Mouse (Mus musculus): ENCODE results near the gene Dclk2. TPM values are rescaled to one million over a fixed set of nuclear protein-coding genes. Genes with fewer than 3 reads are reported as not detected.

Gene Dclk2
- polyA plus RNA-seq, 1 experiment from 2014 or later, result 14.1 TPM

DNA sequence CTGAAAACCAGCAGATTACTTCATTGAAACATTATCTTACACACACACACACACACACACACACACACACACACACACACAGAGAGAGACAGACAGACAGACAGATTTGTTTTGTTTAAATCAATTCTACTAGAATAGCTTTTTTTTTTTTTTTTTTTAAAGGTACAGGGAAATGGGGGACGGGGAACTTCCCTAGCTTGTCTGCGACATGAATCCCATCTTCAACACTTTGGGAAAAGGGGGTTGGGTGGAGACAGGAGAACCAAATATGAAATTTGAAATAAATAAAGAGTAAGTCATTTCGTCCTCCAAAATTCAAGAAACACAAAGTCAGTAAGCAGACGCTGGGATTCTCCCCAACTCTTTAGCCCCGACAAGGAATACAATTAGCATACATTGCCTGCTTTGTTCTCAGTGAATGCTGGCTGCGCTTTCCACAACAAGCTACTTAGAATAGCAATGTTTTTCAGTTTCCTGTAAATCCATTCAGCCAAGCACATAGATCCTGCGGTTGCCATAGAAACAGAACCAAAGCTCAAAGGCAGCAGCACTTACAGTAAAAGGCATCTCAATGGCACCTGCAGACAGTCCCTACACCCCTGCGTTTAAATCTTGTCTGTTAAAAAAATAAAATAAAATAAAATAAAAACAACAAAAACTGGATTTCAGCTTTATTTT, 75.7 kb downstream of the Dclk2 start:
- Histone ChIP-seq H3K27ac (peak overlapping the region; percentile 17; the same call in 1 of the 2 replicates), H3K4me1 (peaks cover 41% of the 10 kb centered on the region), H3K9ac (no peak overlapping the region), H3K27me3 (no peaks in the 10 kb centered on the region), H3K4me3 (no peak overlapping the region), H3K9me3 (no peaks in the 10 kb centered on the region), H3K4me2 (peak overlapping the region; percentile 37), H3K36me3 (no peaks in the 10 kb centered on the region)
- 13% methylated on average over 8 of the region's 8 CpGs for WGBS
- no peak for ATAC-seq (ENCODE audit: insufficient number of reproducible peaks, insufficient read depth, low FRiP score, low TSS enrichment, low read depth)

DNA sequence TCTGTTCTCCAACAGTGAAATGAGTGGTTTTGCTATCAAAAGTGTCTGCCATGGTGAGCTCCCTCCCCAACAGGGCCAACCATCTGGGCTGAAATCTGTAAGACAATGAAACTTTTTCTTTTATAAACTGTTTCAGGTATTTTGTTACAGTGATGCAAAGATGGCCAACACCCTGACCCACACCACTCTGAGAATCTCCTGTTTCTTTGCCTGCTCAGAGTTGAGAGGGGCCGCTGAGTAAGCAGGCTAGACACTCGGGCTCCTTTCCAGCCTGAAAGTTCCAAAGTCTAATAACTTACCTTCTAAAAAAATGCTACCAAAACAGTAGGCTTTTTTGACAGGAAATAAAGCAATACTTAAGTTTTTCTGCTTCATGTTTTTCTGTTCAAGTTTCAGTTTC, 78.2 kb downstream of the Dclk2 start:
- Histone ChIP-seq H3K27me3 (no peaks in the 10 kb centered on the region), H3K36me3 (no peaks in the 10 kb centered on the region), H3K27ac (no peak overlapping the region), H3K4me2 (no peak overlapping the region), H3K4me3 (no peak overlapping the region), H3K9ac (no peak overlapping the region), H3K4me1 (peaks cover 38% of the 10 kb centered on the region), H3K9me3 (no peaks in the 10 kb centered on the region)
- no peak for ATAC-seq (ENCODE audit: insufficient number of reproducible peaks, insufficient read depth, low FRiP score, low TSS enrichment, low read depth)
- 82% methylated on average over 2 of the region's 2 CpGs for WGBS

DNA sequence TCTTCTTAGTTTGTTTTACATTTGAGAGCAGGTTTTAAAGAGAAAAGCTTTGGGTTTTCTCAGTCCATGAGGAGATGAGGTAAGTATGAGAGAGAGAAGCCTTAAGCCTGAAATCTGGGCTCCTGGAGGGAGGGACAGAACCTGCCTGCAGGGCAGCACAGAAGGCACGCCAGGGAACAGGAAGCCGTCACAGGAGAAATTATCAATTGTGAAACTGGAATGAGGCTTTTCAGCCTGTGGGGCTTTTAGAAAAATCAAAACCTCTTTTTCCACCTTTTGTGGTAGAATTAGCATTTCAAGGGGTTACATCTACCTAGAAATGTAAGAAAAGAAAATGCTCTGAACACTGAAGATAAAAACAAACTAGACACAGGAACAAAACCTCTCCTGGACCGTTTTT, 81.0 kb downstream of the Dclk2 start:
- H3K27ac ChIP-seq, result 0 out of 2 replicates have a peak overlapping the region, but pooled peaks have one; percentile 0

DNA sequence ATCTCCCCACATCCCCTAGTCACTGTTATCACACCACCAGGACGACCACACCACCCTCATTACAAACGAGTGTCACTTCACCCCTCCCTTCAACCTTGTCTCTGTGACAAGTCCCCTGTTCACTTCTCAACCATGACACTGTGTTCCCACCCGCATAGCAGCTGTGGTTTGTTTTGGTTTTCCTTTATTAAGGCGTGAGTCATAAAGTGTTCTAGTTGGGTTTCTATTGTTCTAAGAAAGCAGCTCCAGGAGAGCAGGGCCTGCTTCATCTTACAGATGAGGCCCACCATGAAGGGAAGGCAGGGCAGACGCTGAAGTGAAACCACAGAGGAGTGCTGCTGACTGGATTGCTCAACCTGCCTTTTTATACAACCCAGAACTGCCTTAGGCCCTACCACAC, 83.3 kb downstream of the Dclk2 start:
- H3K4me1 ChIP-seq, result peaks cover 20% of the 10 kb centered on the region
- no peaks in the 10 kb centered on the region for H3K9me3 ChIP-seq
- 59% methylated on average over 5 of the region's 5 CpGs for whole genome bisulfite sequencing
- no peaks in the 10 kb centered on the region for H3K36me3 ChIP-seq
- H3K27ac ChIP-seq, result no peak overlapping the region
- H3K9ac ChIP-seq, result no peak overlapping the region
- no peak for ATAC-seq (ENCODE audit: insufficient number of reproducible peaks, insufficient read depth, low FRiP score, low TSS enrichment, low read depth)
- no peak overlapping the region for H3K4me2 ChIP-seq
- no peak overlapping the region for H3K4me3 ChIP-seq
- H3K27me3 ChIP-seq, result no peaks in the 10 kb centered on the region

More for the DNA sequence above, 81.0 kb downstream of the Dclk2 start:
- H3K4me2 ChIP-seq, result no peak overlapping the region
- H3K9ac ChIP-seq, result no peak overlapping the region
- H3K27me3 ChIP-seq, result no peaks in the 10 kb centered on the region
- H3K36me3 ChIP-seq, result no peaks in the 10 kb centered on the region
- WGBS, result 26% methylated on average over 3 of the region's 3 CpGs
- ATAC-seq (ENCODE audit: insufficient number of reproducible peaks, insufficient read depth, low FRiP score, low TSS enrichment, low read depth), result no peak
- no peak overlapping the region for H3K4me3 ChIP-seq
- peaks cover 20% of the 10 kb centered on the region for H3K4me1 ChIP-seq
- H3K9me3 ChIP-seq, result no peaks in the 10 kb centered on the region

DNA sequence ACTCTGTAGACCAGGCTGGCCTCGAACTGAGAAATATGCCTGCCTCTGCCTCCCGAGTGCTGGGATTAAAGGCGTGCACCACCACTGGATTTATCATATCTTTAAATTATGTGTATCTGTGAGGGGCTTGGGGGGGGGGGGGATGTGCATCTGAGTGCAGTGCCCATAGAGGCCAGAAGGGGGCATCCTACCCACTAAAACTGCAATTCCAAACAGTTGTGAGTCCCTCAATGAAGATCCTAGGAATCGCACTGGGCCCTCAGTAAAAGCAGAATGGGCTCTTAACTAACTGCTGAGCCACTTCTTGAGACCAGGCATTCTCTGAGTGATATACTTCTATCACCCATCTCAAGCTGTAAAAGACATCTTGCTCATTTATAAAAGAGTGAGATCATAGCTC, 85.5 kb downstream of the Dclk2 start:
- Histone ChIP-seq H3K4me2 (no peak overlapping the region), H3K27me3 (no peaks in the 10 kb centered on the region), H3K9ac (no peak overlapping the region), H3K36me3 (no peaks in the 10 kb centered on the region; the same call in 1 of the 2 replicates), H3K9me3 (no peaks in the 10 kb centered on the region), H3K27ac (peak overlapping the region; percentile 66; the same call in 1 of the 2 replicates), H3K4me3 (no peak overlapping the region), H3K4me1 (peaks cover 33% of the 10 kb centered on the region)
- 95% methylated on average over 4 of the region's 4 CpGs for WGBS
- ATAC-seq (ENCODE audit: insufficient number of reproducible peaks, insufficient read depth, low FRiP score, low TSS enrichment, low read depth), result no peak

DNA sequence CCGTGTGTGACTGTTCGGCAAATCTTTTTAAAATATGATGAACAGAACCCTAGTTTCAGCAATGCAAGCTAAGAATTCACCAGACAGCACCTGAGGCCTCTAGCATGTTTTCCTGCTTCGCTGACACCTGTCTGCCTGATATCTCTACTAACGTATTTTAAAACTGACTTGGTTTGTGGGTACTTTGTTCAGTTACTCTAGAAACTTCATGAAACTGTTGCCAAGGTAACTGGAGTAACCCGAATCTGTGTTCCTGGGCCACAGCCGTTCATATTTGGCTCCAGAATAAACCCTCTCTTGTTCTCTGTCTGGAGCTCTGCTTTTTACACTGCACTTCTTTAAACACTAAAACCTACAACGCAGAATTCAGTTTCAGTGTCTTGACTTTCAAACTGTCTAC, 86.3 kb downstream of the Dclk2 start:
- Histone ChIP-seq H3K27me3 (no peaks in the 10 kb centered on the region), H3K9ac (no peak overlapping the region), H3K27ac (peak overlapping the region; percentile 66), H3K4me3 (no peak overlapping the region), H3K4me1 (peaks cover 28% of the 10 kb centered on the region), H3K4me2 (no peak overlapping the region), H3K9me3 (no peaks in the 10 kb centered on the region), H3K36me3 (no peaks in the 10 kb centered on the region; the same call in 1 of the 2 replicates)
- 63% methylated on average over 7 of the region's 7 CpGs for WGBS
- no peak for ATAC-seq (ENCODE audit: insufficient number of reproducible peaks, insufficient read depth, low FRiP score, low TSS enrichment, low read depth)

DNA sequence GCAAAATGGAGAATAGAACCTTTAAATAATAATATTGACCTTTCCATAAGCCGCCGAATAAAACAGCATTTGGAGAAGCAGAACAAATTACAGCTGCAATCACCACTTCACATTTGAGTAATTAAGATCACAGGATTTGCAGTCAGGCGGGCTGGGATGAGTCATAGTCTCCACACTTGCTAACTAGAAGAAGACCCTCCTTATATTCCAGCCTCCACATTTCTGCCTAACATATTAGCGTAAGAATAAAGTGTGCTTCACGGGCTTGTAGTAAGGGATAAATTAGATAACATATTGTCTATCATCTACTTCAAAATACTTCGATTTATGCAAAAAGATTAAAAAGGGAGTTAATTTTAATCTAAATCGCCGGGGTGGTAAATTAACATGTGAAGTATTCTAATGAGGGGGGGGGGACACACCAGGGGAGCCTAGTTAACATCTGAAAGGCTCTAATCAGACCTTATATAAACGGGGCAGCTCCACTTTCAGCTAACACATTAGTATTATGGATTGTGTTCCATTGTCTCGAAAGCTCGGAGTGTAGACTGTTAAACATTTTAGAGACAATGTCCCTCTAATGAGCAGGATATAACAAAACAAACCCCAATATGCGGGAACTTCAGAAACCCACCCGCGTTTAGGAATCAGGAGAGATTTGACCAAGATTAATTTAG, 87.9 kb downstream of the Dclk2 start:
- Histone ChIP-seq H3K4me3 (no peak overlapping the region), H3K4me1 (peaks cover 28% of the 10 kb centered on the region), H3K27me3 (no peaks in the 10 kb centered on the region), H3K9ac (no peak overlapping the region), H3K4me2 (no peak overlapping the region), H3K27ac (no peak overlapping the region), H3K36me3 (no peaks in the 10 kb centered on the region; the same call in 1 of the 2 replicates), H3K9me3 (no peaks in the 10 kb centered on the region)
- 39% methylated on average over 14 of the region's 14 CpGs for WGBS
- ATAC-seq (ENCODE audit: insufficient number of reproducible peaks, insufficient read depth, low FRiP score, low TSS enrichment, low read depth), result no peak

DNA sequence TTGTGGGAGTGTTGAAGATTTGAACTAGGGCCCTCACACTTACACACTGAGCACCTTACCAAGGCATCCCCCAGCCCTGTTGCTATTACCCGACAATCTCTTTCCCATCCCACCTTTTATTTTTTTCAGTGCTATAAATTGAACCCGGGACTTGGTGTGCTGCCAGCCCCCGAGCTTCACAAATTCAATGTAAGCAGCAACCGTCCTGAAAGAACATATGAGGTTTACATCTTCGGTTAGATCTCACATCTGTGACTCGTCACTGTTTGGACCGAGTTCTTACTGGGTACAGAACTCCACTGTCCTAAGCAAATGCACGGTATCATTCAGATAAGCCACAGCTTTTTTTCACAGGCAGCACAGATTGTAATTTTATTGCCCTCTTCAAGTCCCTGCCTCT, 88.5 kb downstream of the Dclk2 start:
- Histone ChIP-seq H3K9me3 (no peaks in the 10 kb centered on the region), H3K9ac (no peak overlapping the region), H3K27me3 (no peaks in the 10 kb centered on the region), H3K4me3 (no peak overlapping the region), H3K36me3 (no peaks in the 10 kb centered on the region; the same call in 1 of the 2 replicates), H3K4me1 (peaks cover 24% of the 10 kb centered on the region), H3K4me2 (no peak overlapping the region), H3K27ac (peak overlapping the region; percentile 11; the same call in 1 of the 2 replicates)
- WGBS, result 40% methylated on average over 8 of the region's 8 CpGs
- no peak for ATAC-seq (ENCODE audit: insufficient number of reproducible peaks, insufficient read depth, low FRiP score, low TSS enrichment, low read depth)

DNA sequence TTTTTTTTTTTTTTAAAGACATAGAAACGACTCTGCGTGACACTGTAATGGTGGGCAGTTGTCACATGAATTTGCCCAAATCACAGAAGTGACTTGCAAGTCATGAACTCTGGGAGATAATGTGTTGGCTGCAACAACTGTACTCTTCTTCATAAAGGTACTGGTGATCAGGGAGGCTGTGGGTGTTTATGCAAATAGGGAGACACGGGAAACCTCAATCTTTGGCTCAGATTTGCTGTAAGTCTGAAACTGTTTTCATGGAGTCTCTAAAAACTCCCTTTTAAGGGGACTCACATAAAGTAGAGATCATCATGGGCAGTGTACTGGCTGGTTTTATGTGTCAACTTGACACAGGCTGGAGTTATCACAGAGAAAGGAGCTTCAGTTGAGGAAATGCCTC, 93.1 kb downstream of the Dclk2 start:
- Histone ChIP-seq H3K27me3 (no peaks in the 10 kb centered on the region), H3K27ac (no peak overlapping the region), H3K36me3 (no peaks in the 10 kb centered on the region; the same call in 1 of the 2 replicates), H3K4me2 (no peak overlapping the region), H3K9me3 (no peaks in the 10 kb centered on the region), H3K4me1 (peaks cover 14% of the 10 kb centered on the region), H3K9ac (no peak overlapping the region), H3K4me3 (no peak overlapping the region)
- no peak for ATAC-seq (ENCODE audit: insufficient number of reproducible peaks, insufficient read depth, low FRiP score, low TSS enrichment, low read depth)
- WGBS, result 86% methylated on average over 3 of the region's 3 CpGs

DNA sequence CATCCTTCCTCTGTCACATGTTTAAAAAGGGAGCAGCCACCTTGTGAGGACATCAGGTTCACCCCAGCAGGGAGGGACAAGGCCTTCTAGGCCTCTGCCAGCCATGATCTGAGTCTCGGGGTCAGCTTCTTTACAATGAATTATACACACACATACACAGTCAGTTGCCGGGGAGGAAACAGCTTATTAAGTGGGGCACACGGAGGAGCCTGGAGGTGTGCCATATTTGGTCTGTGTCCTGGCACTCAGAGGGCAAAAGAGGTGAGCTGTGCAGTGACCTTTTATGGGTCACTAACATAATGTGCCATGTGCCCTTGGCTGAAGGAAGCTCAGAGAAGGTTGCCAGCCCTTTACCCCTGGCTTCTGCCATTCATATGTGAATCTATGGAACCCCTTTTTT, 99.3 kb downstream of the Dclk2 start:
- no peak overlapping the region for H3K4me3 ChIP-seq
- no peaks in the 10 kb centered on the region for H3K9me3 ChIP-seq
- H3K27ac ChIP-seq, result no peak overlapping the region
- WGBS, result 54% methylated on average over 3 of the region's 3 CpGs
- H3K4me2 ChIP-seq, result no peak overlapping the region
- no peak overlapping the region for H3K9ac ChIP-seq
- H3K27me3 ChIP-seq, result no peaks in the 10 kb centered on the region; the same call in 1 of the 2 replicates
- 0 out of 2 replicates have a peak, but pooled peaks cover 2% of the 10 kb centered on the region for H3K36me3 ChIP-seq
- no peak for ATAC-seq (ENCODE audit: insufficient number of reproducible peaks, insufficient read depth, low FRiP score, low TSS enrichment, low read depth)
- peaks cover 21% of the 10 kb centered on the region for H3K4me1 ChIP-seq

DNA sequence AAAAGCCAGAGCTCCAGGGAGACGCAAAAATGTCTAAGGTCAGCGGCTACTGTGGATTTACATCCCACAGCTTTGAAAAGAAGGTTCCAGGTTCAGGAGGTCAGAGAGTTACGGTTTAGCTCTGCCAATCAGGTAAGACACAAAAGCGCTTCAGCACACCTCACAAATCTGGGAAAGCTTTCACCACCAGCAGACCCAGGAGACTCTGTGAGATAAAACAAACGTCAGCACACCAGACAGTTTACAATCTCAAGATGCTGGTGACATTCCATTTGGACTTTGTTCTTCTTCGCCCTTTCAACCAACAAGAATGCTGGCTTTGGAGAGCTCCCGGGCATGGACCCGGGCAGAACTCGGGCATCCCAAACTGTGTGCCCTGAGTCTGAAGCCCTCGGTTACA, 100.3 kb downstream of the Dclk2 start:
- H3K9me3 ChIP-seq, result no peaks in the 10 kb centered on the region
- ATAC-seq (ENCODE audit: insufficient number of reproducible peaks, insufficient read depth, low FRiP score, low TSS enrichment, low read depth), result no peak
- H3K4me1 ChIP-seq, result peaks cover 21% of the 10 kb centered on the region
- no peak overlapping the region for H3K4me3 ChIP-seq
- no peaks in the 10 kb centered on the region; the same call in 1 of the 2 replicates for H3K27me3 ChIP-seq
- 0 out of 2 replicates have a peak, but pooled peaks cover 2% of the 10 kb centered on the region for H3K36me3 ChIP-seq
- no peak overlapping the region for H3K27ac ChIP-seq
- no peak overlapping the region for H3K9ac ChIP-seq
- 68% methylated on average over 10 of the region's 10 CpGs for WGBS
- no peak overlapping the region for H3K4me2 ChIP-seq

DNA sequence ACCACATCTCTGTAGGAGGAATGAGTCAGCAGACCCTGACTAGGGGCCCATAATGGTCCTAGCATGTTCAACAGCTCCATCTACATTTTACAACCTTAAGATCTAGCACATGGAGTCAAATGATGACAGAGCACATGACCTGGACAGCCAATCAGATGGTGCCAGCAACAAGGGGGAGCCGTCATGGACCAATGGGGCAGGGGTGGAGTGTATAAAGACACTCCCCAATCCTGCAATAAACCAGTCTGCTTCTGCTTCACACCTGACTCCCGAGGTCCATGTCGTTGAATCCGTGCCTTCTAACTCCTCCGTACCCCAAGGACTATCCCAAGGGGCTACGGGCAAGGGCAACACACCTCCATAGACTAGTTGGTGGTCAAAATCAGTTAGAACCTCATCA, 101.3 kb downstream of the Dclk2 start:
- Histone ChIP-seq H3K4me2 (no peak overlapping the region), H3K9me3 (no peaks in the 10 kb centered on the region), H3K27ac (no peak overlapping the region), H3K9ac (no peak overlapping the region), H3K4me3 (no peak overlapping the region), H3K27me3 (no peaks in the 10 kb centered on the region; the same call in 1 of the 2 replicates), H3K36me3 (0 out of 2 replicates have a peak, but pooled peaks cover 10% of the 10 kb centered on the region), H3K4me1 (peaks cover 21% of the 10 kb centered on the region)
- ATAC-seq (ENCODE audit: insufficient number of reproducible peaks, insufficient read depth, low FRiP score, low TSS enrichment, low read depth), result no peak
- WGBS, result 96% methylated on average over 6 of the region's 6 CpGs

All from embryonic facial prominence, embryonic 13.5 days (tissue).